Mouse (Mus musculus) adrenal gland, adult 18-20 months (tissue): ENCODE data around the gene Olfr172. TPM values are rescaled to one million over a fixed set of nuclear protein-coding genes. Genes with fewer than 3 reads are reported as not detected.
A peak's percentile ranks its signal among the peaks of the same experiment; 100 is the strongest.

ENCODE experiments used
- DNase-seq, 2 experiments: peaks; one replicate each; pipeline ENCODE4 v3.0.0; 2021 to 2022; ENCODE audit warnings: low spot score in 2 of 2
- long read RNA-seq, 2 experiments: library from polyadenylated mRNA; stranded (forward); transcript quantifications; one replicate each; pipeline ENCODE4 v2.0.0; 2021
- microRNA-seq, 2 experiments: library from miRNA; unstranded; fragments of <30 nt; microRNA quantifications; one replicate each; pipeline ENCODE4 v1.2.0; 2021; ENCODE audit warnings: borderline number of aligned reads in 2 of 2
- total RNA-seq, 2 experiments: library from RNA; stranded (reverse); gene quantifications; 1 replicate in 1 of 2; 2 replicates in 1 of 2; pipeline ENCODE4 v1.2.3; 2021

Gene Olfr172
- total RNA-seq = not detected
- long read RNA-seq, experiment 1 = 0 reads
- long read RNA-seq, experiment 2 = 0 reads

- no peak for DNase-seq
Measured at GRCm38 (mm10) chr16:58763076-58763475, at the start of gene Olfr172. Gene Olfr172 (minus strand): TSS chr16:58763176.

- no peak for DNase-seq
Measured at GRCm38 (mm10) chr16:58800168-58800567, 37.2 kb upstream of the Olfr172 start, which contains the start of gene Olfr173. Gene Olfr173 (minus strand): TSS chr16:58800268.

- no peak for DNase-seq
Measured at GRCm38 (mm10) chr16:58756191-58756590, 6.8 kb downstream of the Olfr172 start.

GRCm38 (mm10) chr16:58751314-58751713 lies 11.7 kb downstream of the Olfr172 start:
- no peak for DNase-seq

GRCm38 (mm10) chr16:58746715-58747114 lies 16.3 kb downstream of the Olfr172 start:
- DNase-seq = no peak

GRCm38 (mm10) chr16:58740751-58741150 lies 22.2 kb downstream of the Olfr172 start:
- no peak for DNase-seq

- DNase-seq = no peak
Measured at GRCm38 (mm10) chr16:58738800-58739199, 24.2 kb downstream of the Olfr172 start.

- no peak for DNase-seq
Measured at GRCm38 (mm10) chr16:58738205-58738604, 24.8 kb downstream of the Olfr172 start.

- no peak for DNase-seq
Measured at GRCm38 (mm10) chr16:58728176-58728671, 34.8 kb downstream of the Olfr172 start.

- DNase-seq = peak; percentile 86 to 90
Measured at GRCm38 (mm10) chr16:58727477-58728131, 35.4 kb downstream of the Olfr172 start, which contains the start of gene Cldnd1. Gene Cldnd1 (plus strand): TSS chr16:58727910.

GRCm38 (mm10) chr16:58726680-58727476 lies 36.1 kb downstream of the Olfr172 start:
- no peak for DNase-seq

- no peak for DNase-seq
Measured at GRCm38 (mm10) chr16:58722292-58722691, 40.7 kb downstream of the Olfr172 start.

- DNase-seq = no peak
Measured at GRCm38 (mm10) chr16:58718666-58719120, 44.3 kb downstream of the Olfr172 start, which contains the start of gene Gpr15. Gene Gpr15 (minus strand): TSS chr16:58719070.

- DNase-seq = no peak
Measured at GRCm38 (mm10) chr16:58715018-58715417, 48.0 kb downstream of the Olfr172 start.

- no peak for DNase-seq
Measured at GRCm38 (mm10) chr16:58713128-58713527, 49.8 kb downstream of the Olfr172 start.

GRCm38 (mm10) chr16:58712221-58712620 lies 50.8 kb downstream of the Olfr172 start:
- DNase-seq = no peak

Small RNAs within 50 kb of the gene (microRNA-seq; reads per million reads assigned to microRNA genes)
- 0 reads per million in 2 experiments for gene Gm27564

Other genes with a start within 250 kb of the Olfr172 start
- gene St3gal6, start 238.9 kb downstream of the Olfr172 start, total RNA-seq = 10 to 100 TPM; 23.1 to 29.1 TPM
- gene Gm813, start 146.2 kb downstream of the Olfr172 start, total RNA-seq = not detected
- gene E330017A01Rik, start 124.4 kb downstream of the Olfr172 start, total RNA-seq = not detected
- gene Cpox, start 92.9 kb downstream of the Olfr172 start, total RNA-seq = 10 to 100 TPM; 11.4 to 14.5 TPM
- gene Gpr15, start 44.1 kb downstream of the Olfr172 start, total RNA-seq = not detected
- gene Cldnd1, start 35.3 kb downstream of the Olfr172 start, total RNA-seq = 10 to 100 TPM; 67.0 to 77.6 TPM
- gene Olfr173, start 37.1 kb upstream of the Olfr172 start, total RNA-seq = not detected
- gene Olfr175-ps1, start 63.6 kb upstream of the Olfr172 start, total RNA-seq = not detected
- not detected for gene Olfr177, start 111.6 kb upstream of the Olfr172 start, total RNA-seq
- gene Olfr178, start 128.9 kb upstream of the Olfr172 start, total RNA-seq = not detected
- not detected for gene Olfr181, start 165.6 kb upstream of the Olfr172 start, total RNA-seq
- not detected for gene Olfr180, start 166.2 kb upstream of the Olfr172 start, total RNA-seq
- not detected for gene Olfr183, start 232.2 kb upstream of the Olfr172 start, total RNA-seq